Mouse (Mus musculus) spleen, postnatal 4 days (tissue): Measurements from ENCODE around the gene Actg2.
A peak's percentile ranks its signal among the peaks of the same experiment; 100 is the strongest.
"Not testable (repeated sequence)": the region's sequence is repeated elsewhere in the genome, so short reads cannot be mapped to it uniquely, and the experiment has no call there.

Experiments used
- DNase-seq, 2 experiments: peaks; one replicate each; pipeline ENCODE4 v3.0.0; 2022; ENCODE audit warnings: low spot score in 2 of 2

Actg2 gene

DNA sequence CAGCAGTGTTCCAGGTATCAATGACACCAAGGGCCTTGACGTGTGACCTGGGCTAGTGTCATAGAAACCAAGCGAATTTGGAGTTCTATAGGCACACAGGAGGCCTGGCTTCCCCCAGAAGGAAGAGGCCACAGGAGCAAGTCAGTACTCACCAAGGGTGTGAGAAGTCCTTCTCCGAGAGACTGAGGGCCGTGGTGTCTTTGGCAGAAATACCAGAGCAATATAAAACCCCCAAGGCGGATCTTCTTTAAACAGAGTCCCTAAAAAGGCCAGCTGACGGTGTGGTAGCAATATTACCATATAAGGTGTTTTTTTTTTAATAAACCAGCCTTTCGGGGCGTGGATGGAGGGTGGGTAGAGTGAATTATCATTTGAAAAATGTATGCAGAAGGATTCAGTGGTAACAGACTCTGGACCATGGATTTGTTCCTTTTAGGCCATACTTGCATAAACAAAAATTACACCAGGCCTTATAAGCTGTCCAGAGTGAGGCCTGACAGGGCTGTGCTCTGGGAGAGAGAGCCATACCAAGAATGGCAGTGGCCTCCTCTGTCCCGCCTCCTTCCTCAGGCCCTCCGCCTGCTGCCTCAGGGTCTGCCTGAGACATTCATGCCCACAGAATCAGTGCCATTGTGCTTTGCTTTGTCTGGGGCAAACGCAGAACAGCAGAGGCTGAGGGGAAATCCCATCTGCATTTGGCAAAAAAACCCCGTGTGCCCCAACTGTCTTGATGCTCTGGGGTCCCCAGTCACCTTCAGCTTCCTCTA, at the start of gene Actg2:
Gene Actg2, minus strand, starts transcription at position 238 of the 767 bp plus-strand sequence.
- no peak for DNase-seq

DNA sequence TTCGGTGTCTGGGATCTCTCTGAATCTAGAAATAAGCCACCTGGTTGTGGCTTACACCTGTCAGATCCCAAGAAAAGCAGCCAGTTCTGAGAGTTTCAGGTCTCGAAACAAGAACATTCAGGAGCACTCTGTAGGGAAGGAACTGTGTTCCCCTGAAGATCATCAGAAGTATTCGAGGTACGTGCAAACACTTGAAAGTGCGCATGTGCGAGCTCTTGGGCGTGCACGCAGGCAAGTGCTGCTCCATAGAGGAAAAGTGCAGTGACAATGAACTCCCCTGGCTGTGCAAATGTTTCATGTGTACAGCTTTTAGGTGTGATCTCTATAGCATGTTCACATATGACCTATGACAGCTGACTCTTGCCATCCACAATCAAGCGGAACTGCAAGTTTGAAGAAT, 49.3 kb upstream of the Actg2 start:
- not testable (repeated sequence) for DNase-seq

DNA sequence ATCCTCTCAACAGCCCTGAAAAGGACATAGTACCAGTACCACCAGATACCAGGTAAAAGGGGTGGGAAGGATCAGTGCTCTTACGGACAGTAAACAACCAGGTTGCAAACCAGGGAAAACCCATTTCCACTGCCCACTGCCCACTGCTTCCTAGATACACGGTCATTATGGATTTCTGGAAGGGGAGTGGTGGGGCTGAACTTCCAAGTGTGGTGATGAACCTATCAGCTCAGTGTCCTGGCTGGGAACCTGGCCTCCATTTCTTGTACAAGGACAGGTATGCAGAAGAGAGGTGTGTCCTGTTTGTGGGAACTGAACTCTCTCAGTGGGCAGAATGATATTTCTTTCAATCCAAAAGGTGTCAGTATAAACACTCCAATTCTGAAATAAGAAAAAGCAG, 47.5 kb upstream of the Actg2 start:
- DNase-seq = peak in 1 of 2 experiments; percentile 32

DNA sequence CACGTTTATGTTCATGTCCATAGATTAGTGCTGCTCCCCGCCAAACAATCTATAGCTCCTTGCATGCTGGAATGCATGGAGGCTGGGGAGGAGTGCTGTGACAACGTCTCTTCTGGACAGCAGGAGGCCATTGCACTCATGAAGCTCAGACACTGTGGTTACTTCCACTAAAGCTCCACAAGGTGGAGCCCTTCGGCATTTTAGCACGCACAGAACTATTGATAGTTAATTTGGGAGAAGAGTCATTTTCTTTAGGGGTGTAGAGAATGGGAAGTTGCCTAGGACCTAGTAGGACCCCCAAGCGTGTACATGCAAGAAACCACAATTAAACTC, 46.8 kb upstream of the Actg2 start:
- no peak for DNase-seq

DNA sequence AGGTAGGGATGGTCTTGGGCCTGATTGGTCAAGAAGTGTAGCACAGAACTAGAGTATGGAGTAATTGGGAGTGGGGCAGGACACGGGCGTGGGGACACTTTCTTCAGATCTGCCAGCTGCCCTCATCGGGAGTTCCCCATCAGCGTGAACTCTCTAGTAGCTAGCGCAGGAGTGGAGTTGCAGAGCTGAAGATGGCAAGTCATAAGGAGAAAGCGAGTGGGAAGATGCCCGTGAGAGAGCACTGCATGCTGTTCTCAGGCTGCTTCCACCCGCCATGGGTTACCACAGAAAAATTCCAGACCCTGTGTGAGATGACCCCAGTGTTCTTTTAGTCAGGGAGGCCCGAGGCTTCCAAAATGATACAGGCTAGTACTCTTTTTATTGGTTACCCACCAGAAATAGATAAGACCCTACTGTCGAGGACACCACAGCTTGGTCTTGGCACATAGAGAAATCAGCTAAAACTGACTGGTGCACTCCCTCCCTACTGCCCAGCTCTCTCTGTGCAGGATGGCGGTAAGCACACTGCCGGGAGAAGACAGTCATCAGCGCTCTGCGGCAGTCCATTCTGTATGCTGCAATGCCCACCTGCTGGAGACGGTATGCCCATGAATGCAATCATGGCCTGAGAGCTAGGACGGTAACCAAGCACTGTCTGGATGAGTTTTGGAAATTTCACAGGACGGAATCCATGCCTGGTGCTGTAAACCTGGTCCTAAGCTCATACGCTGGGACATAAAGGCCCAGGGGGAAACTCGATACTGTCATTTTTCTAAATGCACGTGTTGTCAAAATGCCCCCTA, 46.3 kb upstream of the Actg2 start:
- DNase-seq = no peak

DNA sequence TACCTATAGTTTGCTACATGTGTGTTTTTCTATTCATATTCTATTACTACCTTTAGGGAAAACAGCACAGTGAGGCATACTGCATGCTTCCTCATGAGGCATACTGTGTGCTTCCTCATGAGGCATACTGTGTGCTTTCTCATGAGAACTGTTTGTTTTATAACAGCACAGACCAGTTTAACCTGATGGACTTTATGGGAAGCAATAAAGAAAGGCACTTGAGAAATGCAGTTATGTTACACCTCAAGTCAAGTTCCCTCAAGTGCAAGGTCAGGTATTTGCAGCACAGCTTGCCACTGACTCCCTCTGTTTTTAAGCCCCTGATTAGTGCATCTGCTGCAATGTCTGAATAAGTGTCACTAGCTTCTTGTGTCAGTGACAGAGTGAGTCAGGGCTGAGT, 41.5 kb upstream of the Actg2 start:
- no peak for DNase-seq

DNA sequence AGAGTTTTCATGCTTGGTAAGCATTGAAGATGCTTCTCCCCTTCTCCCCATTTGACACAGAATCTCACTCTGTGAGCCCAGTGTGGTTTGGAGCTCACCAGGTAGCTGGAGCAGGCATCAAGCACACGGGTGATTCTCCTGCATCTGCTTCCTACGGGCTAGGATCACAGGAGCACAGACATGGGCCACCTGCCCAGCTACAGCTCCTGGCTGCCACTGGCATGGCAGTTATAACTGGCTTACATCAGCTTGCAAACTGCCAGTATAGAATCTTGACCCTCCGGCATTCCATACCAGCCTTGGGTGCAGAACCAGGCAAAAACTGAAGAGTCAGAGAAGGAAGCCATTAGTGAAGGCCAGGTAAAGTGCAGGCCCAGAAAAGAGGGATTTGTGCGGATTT, 39.5 kb upstream of the Actg2 start:
- DNase-seq = no peak

DNA sequence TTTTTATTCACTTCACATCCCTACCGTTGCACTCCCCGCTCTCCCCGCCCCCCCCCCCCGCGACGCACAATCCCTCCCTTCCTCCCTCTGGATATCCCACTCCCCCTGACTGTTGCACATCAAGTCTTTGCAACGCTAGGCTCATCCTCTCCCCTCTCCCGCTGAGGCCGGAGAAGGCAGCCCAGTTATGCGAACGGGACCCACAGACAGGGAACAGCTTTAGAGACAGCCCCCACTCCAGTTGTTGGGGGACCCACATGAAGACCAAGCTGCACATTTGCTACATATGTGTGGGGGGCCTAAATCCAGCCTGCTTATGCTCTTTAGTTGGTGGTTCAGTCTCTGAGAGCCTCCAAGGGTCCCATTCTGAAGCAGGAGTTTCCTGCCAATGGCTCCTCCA, 36.6 kb upstream of the Actg2 start, which contains the start of gene Stambp:
Gene Stambp, minus strand, starts transcription at position 59 of the 400 bp plus-strand sequence.
- no peak for DNase-seq

DNA sequence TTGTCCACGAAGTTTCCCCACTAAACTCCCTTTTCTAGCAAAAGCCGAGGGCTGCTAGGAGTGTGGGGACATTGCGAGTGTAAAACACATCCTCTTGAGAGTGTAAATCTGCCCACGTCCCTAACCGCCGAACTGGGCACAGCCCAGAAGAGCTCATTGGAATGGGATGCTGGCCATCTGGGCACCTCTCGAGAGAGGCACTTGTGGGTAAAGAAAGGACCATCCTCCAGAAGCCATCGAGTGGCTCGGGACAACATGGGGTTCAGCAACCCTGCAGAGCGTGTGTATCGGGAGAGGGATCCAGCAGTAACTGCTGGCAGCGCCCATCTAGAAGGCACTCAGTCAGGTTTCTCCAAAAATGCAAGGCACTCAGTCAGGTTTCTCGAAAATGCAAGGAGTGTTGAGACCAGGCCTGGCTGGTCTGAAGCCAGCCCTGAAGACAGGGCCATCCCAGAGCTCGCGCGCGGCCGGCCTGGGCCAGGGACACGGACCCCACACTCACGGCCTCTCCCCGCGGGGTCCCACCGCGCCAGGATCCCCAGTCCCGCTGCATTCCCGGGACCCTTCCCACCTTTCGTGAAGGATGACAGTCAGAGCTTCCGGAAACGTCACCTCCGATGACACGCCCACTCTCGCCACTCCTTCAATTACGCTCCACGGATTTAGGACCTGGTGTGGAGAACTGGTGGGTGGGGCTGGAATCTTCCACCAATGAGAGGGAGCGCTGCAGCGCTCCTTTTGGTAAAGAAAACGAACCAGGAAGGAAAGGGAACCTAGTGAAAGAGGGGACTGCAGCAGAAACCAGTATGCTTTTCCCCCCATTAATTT, 36.0 kb upstream of the Actg2 start:
- DNase-seq = peak; percentile 79 to 85

DNA sequence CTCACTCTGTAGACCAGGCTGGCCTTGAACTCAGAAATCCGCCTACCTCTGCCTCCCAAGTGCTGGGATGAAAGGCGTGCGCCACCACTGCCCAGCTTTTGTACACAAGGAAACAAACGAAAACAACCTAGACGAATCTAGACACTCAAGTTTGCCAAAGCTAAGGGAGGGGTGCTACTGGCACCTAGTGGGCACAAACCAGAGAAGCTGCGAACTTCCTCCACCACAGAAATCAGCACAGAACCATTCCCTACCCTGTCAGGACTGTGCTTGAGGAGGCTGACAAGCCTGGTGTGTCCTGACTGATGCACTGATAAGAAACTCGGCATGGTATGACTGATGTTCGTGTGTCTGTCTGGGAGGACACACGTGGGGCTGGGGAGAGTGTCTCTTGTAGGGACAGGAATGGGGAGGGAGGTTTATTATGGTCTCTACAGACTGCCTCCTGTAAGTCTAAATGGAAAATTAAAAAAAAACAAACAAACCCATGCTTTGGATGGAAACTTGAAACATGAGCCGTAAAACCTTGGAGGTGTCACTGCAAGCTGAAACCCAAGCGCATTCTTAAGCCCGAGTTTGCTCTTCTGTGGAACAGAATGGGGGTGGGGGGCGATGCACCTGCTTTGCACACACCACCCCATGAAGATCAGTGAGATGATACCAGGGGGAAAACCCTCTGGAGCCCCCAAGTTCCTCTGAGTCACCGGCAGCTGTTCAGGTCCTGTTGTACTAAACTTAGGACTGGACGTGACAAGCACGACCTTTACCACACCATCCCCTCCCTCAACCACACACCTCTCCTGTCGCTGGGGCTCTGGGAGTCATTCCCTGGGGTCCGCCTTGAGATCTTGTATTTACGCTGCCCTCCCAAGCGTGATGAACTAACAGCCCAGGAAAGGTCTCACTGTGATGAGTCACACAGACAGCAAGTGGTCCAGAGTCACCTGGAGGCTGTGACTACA, 33.1 kb upstream of the Actg2 start:
- DNase-seq = no peak

DNA sequence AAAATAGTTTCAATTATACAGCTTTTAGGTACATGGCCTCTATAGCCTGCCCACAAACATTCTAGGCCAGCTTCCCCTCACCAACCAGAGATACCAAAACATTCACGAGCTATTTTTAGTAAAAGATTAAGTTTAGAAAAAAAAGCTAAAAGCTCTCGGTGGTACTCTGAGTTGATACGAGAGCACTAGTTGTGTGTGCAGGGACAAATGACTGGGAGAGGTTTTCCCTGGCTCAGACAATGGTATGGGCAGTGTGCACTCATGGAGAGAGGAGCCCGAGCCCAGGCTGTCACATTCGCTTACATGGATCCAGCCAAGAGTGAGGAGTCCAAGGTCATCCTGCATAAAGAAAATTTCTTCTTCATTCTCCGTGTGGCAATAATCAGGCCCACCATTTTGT, 19.9 kb upstream of the Actg2 start:
- no peak for DNase-seq

DNA sequence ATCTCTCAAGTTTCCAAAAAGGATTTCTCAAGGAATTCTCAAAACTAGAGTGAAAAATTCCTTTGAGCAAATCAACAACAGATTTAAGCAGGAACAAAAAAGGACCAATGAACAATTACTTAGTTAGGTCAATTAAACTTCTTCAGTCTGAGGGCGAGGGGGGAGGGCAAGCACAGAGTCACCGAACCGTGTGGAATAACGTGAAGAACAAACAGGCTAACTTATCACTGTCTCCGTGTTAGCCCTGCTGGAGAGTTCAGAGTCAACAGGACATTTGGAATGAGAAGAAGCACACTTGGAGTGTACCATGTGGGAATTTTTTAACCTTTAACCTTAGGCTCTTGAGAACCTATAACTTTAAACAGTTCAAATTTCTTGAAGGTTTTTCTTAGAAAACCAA, 12.3 kb upstream of the Actg2 start:
- DNase-seq = no peak

DNA sequence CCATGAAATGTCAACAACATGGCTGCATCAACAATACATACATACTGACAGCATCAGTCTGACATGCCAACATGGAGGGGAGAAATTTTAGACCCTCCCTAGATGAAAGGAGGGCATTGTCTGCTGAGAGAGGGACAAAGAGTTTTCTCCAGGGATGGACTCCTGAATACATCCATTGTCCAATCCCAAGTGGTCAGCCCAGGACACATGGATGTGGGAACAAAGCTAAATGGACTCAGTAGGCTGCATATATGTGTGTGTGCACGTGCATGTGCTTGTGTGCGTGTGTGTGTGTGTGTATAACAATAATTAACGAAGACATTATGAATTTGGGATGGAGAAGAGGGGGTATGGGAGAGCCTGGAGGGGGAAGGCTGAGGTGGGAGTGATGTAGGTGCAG, 9.7 kb upstream of the Actg2 start:
- DNase-seq = no peak

DNA sequence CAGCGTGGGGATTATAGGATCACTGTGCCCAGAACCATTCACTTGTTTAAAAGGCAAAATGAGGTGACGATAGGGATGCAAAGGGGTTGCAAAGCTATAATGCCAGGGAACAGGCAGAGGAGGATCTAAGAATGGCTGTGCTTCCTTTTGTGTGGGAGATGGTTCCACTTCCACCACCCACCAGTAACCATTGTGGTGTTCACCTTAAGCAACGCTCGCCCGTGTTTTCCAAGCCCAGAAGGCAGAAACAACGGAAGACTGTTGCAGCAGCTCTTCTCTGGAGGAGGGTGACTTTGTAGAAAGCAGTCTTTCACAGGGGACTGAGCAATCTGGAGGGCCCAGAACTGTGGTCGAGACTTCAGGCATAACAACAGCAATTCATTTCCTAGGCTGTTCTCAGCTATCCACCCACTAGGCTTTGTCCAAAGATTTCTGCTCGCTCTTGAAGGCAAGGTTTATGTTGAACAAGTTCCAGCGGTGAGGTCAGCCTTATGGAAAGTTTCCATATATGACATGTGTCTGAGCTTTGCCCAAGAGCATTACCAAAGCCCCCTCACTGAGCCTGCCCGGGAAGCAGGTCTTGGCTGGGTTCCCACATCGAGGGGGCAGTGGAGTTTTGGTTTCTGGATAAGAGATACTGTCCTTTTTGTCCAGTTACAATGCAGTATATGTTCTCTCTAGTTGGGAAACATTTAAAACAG, 5.8 kb upstream of the Actg2 start:
- no peak for DNase-seq

DNA sequence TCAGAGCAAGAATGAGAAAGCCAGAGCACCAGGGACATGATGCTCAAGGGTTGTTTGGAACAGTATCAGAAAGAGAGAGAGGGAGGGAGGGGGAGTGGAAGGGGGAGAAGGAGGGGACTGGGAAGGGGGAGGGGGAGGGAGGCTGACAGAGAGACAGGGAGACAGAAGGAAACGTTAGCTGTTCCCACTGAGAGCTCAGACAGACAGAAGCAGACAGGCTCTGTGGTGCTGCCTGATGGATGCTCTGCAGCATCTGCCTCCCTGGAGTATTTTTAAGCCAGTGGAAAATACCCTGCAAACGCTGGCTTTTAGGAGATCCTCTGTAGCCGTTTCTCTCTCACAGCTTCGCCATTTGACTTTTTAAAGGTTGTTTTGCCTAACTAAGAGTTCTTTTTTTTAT, 4.0 kb upstream of the Actg2 start:
- DNase-seq = no peak

DNA sequence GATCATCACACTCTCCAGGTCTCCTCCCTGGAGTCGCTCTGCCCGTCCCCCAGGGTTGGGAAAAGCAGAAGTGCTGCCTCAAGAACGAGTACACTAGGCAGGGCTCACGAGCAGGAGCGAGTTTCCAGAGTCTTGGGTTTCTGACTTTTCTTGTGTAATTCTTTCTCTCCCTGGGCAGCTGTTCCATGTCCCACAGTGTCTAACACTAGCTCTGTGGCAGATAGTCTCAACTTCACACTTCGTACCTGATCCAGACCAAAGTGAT, 662 bp upstream of the Actg2 start:
- no peak for DNase-seq

DNA sequence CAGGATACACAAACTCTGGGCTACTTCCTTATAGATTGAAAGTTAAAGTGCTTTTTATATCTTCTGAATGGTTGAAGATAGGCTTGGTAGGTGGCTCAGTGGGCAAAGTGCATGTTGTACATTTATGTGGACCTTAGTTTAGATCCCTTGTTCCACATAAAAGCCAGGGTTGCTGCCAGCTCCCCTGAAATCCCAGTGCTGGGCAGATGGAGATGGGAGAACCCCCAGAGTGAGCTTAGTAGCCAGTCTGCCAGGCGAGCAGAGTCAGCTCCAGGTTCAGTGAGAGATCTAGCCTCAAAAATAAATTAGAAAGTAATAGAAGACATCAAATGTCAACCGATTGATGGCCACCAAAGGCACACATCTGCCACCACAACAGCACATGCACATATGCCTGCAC, 3.5 kb downstream of the Actg2 start:
- DNase-seq = no peak

DNA sequence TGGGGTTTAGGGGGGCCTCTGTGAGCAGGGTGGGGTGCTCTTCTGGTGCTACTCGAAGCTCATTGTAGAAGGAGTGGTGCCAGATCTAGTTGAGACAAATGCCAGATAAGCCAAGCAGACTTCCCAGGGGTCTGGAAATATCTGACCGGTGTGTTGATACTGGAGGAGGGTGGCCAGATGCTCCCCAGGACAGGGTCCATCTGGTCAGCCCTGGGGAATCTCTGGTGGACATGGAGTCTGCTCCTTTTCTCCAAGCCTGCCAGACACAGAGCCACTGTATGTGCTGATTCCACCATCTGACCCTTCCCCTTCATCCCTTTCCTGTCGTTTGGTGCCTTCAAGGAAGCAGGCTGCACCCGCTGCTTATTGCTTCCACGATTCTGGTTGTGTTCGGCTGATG, 12.9 kb downstream of the Actg2 start:
- no peak for DNase-seq

DNA sequence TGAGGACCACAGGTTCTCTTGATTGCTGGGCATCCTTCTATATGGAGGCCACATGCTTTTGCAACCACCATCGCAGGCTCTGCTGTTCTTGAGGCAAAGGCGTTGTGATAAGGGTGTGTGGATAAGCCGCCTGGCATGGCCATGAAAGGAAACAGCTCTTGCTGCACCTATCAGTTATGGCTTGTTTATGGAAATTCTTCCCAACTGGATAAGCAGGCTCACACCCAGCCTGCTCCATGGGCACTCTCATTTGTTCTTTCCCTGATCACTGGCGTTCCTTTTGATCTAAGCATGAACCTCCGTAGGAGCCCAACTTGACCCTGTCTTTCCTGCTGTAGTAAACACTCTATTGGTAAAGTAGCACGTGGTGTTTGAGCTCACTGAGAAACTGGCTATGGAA, 14.3 kb downstream of the Actg2 start:
- no peak for DNase-seq

DNA sequence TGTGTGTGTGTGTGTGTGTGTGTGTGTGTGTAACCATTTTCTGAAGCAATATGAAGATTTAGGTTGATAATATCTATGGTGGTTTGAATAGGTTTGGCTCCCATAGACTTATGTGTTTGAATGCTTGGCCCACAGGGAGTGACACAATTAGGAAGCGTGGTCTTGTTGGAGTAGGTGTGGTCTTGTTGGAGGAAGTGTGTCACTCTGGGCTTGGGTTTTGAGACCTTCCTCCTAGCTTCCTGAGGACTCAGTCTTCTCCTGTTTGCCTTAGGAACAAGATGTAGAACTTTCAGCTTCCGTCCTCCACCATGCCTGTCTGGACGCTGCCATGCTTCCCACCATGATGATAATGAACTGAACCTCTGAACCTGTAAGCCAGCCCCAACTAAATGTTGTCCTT, 17.4 kb downstream of the Actg2 start:
- DNase-seq = no peak

DNA sequence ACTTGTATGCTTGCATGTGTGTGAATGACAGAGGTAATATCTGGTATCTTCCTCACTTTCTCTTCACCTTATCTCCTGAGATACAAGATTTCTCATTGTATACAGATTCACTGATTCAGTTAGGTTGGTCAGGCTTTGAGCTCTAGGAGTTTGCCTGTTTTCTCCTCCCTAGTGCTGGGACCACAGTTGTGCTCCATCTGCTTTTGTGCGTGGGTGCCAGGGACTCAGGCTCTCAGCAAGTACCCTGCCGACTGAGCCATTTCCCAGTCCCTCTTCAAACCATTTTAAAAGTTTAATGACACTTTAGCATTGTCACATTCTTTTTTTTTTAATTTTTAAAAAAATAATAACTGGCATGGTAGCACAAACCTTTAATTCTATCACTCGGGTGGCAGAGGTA, 20.9 kb downstream of the Actg2 start:
- DNase-seq = no peak
